Mouse (Mus musculus) heart, embryonic 13.5 days (tissue): ENCODE measurements around the gene Ugt1a6b. TPM values are rescaled to one million over a fixed set of nuclear protein-coding genes. Genes with fewer than 3 reads are reported as not detected.

Source experiments
- ATAC-seq: fragments of 200-750 bp; cut with Nextera tagmentation; 2 replicates; pipeline ENCODE4 v1.8.0; 2017; ENCODE audit warnings: moderate TSS enrichment; ENCODE audit not compliant: insufficient number of reproducible peaks, low FRiP score, low TSS enrichment; ENCODE audit errors: extremely low read depth
- H3K27ac ChIP-seq: fragments of 300-500 bp; sonication (generic); replicated peaks from 2 replicates; pipeline ENCODE4 v1.5.1; 2015; ENCODE audit warnings: moderate library complexity, mild to moderate bottlenecking, inconsistent platforms
- H3K27me3 ChIP-seq: fragments of 300-500 bp; sonication (generic); replicated peaks from 2 replicates; pipeline ENCODE4 v1.6.1; 2015; ENCODE audit warnings: mild to moderate bottlenecking, inconsistent platforms
- H3K36me3 ChIP-seq: fragments of 300-500 bp; sonication (generic); 2 replicates; pipeline ENCODE4 v1.6.1; 2015; ENCODE audit warnings: mild to moderate bottlenecking, inconsistent platforms
- H3K4me1 ChIP-seq: fragments of 300-500 bp; sonication (generic); 2 replicates; pipeline ENCODE4 v1.6.1; 2015; ENCODE audit warnings: inconsistent platforms
- H3K4me2 ChIP-seq: fragments of 300-500 bp; sonication (generic); 2 replicates; pipeline ENCODE4 v1.6.1; 2015; ENCODE audit warnings: inconsistent platforms, mild to moderate bottlenecking, moderate library complexity
- H3K4me3 ChIP-seq: fragments of 300-500 bp; sonication (generic); 2 replicates; pipeline ENCODE4 v1.5.1; 2015; ENCODE audit warnings: moderate library complexity, mild to moderate bottlenecking, inconsistent platforms
- H3K9ac ChIP-seq: fragments of 300-500 bp; sonication (generic); 2 replicates; pipeline ENCODE4 v1.6.1; 2015; ENCODE audit warnings: inconsistent platforms, mild to moderate bottlenecking, moderate library complexity
- H3K9me3 ChIP-seq: fragments of 300-500 bp; sonication (generic); 2 replicates; pipeline ENCODE4 v1.6.1; 2016; ENCODE audit warnings: inconsistent platforms
- WGBS: fragments of 180-500 bp; shearing (Covaris S2); methylation state at CpG from one replicate; pipeline ENCODE4 v1.1.7; 2015; ENCODE audit warnings: mixed read lengths; 5-methylcytosine and 5-hydroxymethylcytosine counted together
- polyA plus RNA-seq: library from polyadenylated mRNA; unstranded; fragments of >200 nt; fragmentation: Nextera tagmentation; extraction: Ambion mirVana; gene quantifications from 2 replicates; pipeline ENCODE4 v1.2.1, GENCODE M21; 2015

Ugt1a6b gene
- polyA plus RNA-seq, 1 experiment from 2014 or later, result not detected

DNA sequence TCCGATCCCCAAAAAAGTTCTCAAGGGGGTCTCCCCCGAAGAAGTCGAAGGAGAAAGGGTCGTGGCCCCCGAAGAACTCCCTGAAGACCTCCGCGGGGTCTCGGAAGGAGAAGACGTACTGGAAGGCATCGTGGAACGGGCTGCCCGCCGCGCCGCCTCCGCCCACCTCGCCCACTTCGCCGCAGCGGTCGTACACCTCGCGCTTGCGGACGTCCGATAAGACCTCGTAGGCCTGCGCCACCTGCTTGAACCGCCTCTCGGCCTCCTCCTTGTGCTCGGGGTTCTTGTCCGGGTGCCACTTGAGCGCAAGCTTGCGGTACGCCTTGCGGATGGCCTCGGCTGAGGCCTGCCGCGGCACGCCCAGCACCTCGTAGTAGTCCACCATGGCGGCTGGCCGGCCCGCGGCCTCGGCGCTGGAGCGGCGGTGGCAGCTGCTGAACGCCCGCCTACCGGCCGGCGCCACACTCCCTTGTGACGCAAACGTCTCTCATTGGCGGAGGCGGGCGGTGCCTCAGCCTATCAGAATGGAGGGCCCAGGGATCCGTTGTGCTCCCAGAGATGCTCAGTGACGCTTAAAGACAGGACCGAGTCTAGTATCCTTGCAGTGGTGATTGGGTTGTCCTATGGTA is 102.4 kb downstream of the Ugt1a6b start, which contains the start of gene Dnajb3:
Gene Dnajb3 (minus strand): TSS at position 489 of the 629 bp plus-strand sequence.
- Histone ChIP-seq H3K9ac (peak within 1 kb of the TSS; percentile 87), H3K36me3 (no peaks in the 10 kb centered on the region), H3K27ac (peak within 1 kb of the TSS; percentile 20), H3K4me1 (peaks cover 11% of the 10 kb centered on the region), H3K27me3 (no peaks in the 10 kb centered on the region; the same call in 1 of the 2 replicates), H3K4me3 (peak within 1 kb of the TSS; percentile 63), H3K4me2 (peak within 1 kb of the TSS; percentile 91), H3K9me3 (no peaks in the 10 kb centered on the region)
- peak; percentile 96 for ATAC-seq
- WGBS, result 3% methylated on average over 62 of the region's 62 CpGs

DNA sequence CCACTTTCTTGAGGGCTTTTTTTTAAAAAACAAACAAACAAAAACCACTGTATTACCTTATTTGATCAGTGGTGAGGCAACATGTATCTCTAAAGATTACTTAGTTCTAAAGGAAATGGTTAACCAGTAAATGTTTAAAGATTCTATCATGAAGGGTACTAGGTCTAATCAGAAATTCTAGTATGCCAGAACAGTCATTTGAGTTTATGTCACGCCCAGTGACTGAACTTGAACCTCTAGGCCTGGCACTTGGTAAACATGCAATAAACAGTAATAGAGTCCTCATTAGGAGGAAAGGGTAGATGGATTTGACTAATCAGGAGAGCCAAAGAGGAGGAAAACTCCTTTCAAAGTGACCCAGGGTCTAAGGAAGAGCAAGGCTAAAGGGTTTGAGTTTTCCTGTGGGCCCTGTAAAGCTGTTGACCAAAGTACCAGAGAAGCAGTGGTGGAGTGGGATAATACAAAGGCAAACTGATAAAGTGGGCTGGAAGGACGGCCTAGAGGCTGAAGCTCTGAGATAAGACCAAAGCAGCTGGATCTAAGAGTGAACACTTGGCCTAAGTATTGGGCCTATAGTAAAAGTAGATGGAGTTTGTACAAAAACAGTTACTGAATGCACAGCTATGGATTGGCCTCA is 103.9 kb downstream of the Ugt1a6b start:
- no peak overlapping the region for H3K4me2 ChIP-seq
- no peak overlapping the region for H3K4me3 ChIP-seq
- peaks cover 8% of the 10 kb centered on the region for H3K9me3 ChIP-seq
- ATAC-seq, result no peak
- H3K27me3 ChIP-seq, result no peaks in the 10 kb centered on the region; the same call in 1 of the 2 replicates
- no peaks in the 10 kb centered on the region for H3K36me3 ChIP-seq
- no peak overlapping the region for H3K9ac ChIP-seq
- 52% methylated on average over 2 of the region's 2 CpGs for WGBS
- H3K27ac ChIP-seq, result no peak overlapping the region; the same call in 1 of the 2 replicates
- peaks cover 11% of the 10 kb centered on the region for H3K4me1 ChIP-seq

DNA sequence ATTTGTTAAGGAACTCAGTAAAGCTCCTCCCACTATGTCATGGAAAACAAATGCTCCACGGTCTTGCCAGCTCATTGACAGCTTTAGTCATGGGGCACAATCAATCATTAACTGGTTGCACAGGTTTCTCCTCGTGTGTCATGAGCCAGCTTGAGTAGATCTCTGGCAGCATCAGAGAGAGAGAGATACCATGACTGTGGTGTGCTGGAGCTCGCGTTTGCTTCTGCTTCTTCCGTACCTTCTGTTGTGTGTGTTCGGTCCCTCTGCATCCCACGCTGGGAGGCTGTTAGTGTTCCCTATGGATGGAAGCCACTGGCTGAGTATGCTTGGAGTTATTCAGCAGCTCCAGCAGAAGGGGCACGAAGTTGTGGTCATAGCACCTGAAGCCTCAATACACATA is 108.8 kb downstream of the Ugt1a6b start, which contains the start of gene Ugt1a1:
Gene Ugt1a1 (plus strand): TSS at position 148 of the 400 bp plus-strand sequence.
- no peaks in the 10 kb centered on the region for H3K36me3 ChIP-seq
- H3K4me1 ChIP-seq, result no peaks in the 10 kb centered on the region
- no peak within 1 kb of the TSS for H3K27ac ChIP-seq
- no peak within 1 kb of the TSS for H3K4me2 ChIP-seq
- 59% methylated on average over 8 of the region's 8 CpGs for WGBS
- no peak within 1 kb of the TSS for H3K9ac ChIP-seq
- ATAC-seq, result no peak
- no peaks in the 10 kb centered on the region for H3K27me3 ChIP-seq
- H3K9me3 ChIP-seq, result peaks cover 48% of the 10 kb centered on the region
- H3K4me3 ChIP-seq, result no peak within 1 kb of the TSS

- Histone ChIP-seq H3K4me3 (no peak overlapping the region), H3K4me2 (no peak overlapping the region), H3K27ac (no peak overlapping the region), H3K4me1 (no peaks in the 10 kb centered on the region), H3K27me3 (no peaks in the 10 kb centered on the region), H3K9ac (no peak overlapping the region), H3K36me3 (no peaks in the 10 kb centered on the region), H3K9me3 (peaks cover 48% of the 10 kb centered on the region)
- 52% methylated on average over 8 of the region's 8 CpGs for WGBS
- peak; percentile 23; the same call in 1 of the 2 replicates for ATAC-seq
These were observed 109.4 kb downstream of the Ugt1a6b start for GRCm38 (mm10) chr1:88212341-88213045.

- H3K4me1 ChIP-seq, result no peaks in the 10 kb centered on the region
- no peaks in the 10 kb centered on the region for H3K27me3 ChIP-seq
- 66% methylated on average over 1 of the region's 1 CpGs for WGBS
- H3K9ac ChIP-seq, result no peak overlapping the region
- H3K36me3 ChIP-seq, result no peaks in the 10 kb centered on the region
- no peak for ATAC-seq
- H3K27ac ChIP-seq, result no peak overlapping the region
- no peak overlapping the region for H3K4me3 ChIP-seq
- no peak overlapping the region for H3K4me2 ChIP-seq
- H3K9me3 ChIP-seq, result peaks cover 48% of the 10 kb centered on the region
These were observed 110.0 kb downstream of the Ugt1a6b start for GRCm38 (mm10) chr1:88213061-88213460.

- 66% methylated on average over 2 of the region's 2 CpGs for WGBS
- peaks cover 48% of the 10 kb centered on the region for H3K9me3 ChIP-seq
These were observed 110.9 kb downstream of the Ugt1a6b start for GRCm38 (mm10) chr1:88213766-88214461.

GRCm38 (mm10) chr1:88214462-88214952 is 111.5 kb downstream of the Ugt1a6b start:
- Histone ChIP-seq H3K9ac (no peak overlapping the region), H3K36me3 (no peaks in the 10 kb centered on the region), H3K4me1 (no peaks in the 10 kb centered on the region), H3K4me2 (no peak overlapping the region), H3K27me3 (no peaks in the 10 kb centered on the region), H3K4me3 (no peak overlapping the region), H3K9me3 (peaks cover 48% of the 10 kb centered on the region), H3K27ac (no peak overlapping the region)
- WGBS, result 62% methylated on average over 2 of the region's 2 CpGs
- ATAC-seq, result no peak

More at GRCm38 (mm10) chr1:88213766-88214461, 110.9 kb downstream of the Ugt1a6b start:
- Histone ChIP-seq H3K4me3 (no peak overlapping the region), H3K36me3 (no peaks in the 10 kb centered on the region), H3K27ac (no peak overlapping the region), H3K9ac (no peak overlapping the region), H3K27me3 (no peaks in the 10 kb centered on the region), H3K4me2 (no peak overlapping the region), H3K4me1 (no peaks in the 10 kb centered on the region)
- ATAC-seq, result no peak

DNA sequence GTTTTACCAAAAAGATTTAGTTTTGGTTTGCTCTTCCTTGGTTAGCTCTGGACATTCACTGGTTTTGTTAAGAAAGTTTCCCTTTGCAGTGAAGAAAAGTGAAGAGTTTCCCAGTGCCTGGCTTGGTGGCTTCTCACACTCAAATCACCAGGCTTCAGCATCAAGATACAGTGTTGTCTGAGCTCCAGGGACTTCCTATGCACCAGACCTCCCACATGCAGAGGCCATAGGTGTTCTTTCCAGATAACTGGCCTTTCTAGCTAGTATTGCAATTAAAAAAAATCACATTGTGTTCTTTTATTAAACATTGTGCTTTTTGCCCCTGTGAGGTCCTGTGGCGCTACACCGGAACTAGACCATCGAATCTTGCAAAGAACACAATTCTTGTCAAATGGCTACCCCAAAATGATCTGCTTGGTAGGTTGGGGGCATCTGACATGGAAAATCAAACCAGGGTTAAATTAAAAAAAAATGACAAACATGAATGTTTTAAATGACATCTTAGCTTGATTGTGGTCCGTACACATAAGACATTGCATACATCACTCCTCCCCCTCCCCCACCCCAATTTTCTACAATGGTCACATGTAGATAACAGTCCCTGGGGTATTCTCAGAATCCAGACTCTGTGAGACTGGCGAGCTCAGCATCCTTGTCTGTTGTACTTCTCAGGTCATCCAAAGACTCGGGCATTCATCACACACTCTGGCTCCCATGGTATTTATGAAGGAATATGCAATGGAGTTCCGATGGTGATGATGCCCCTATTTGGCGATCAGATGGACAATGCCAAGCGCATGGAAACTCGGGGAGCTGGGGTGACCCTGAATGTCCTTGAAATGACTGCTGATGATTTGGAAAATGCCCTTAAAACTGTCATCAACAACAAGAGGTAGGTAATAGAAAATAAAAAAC is 112.7 kb downstream of the Ugt1a6b start:
- Histone ChIP-seq H3K27ac (no peak overlapping the region), H3K4me3 (no peak overlapping the region), H3K4me1 (no peaks in the 10 kb centered on the region), H3K36me3 (no peaks in the 10 kb centered on the region), H3K4me2 (no peak overlapping the region), H3K9ac (no peak overlapping the region), H3K27me3 (no peaks in the 10 kb centered on the region), H3K9me3 (peaks cover 48% of the 10 kb centered on the region)
- 62% methylated on average over 10 of the region's 10 CpGs for WGBS
- no peak for ATAC-seq

- Histone ChIP-seq H3K4me2 (no peak overlapping the region), H3K27ac (no peak overlapping the region), H3K9ac (no peak overlapping the region), H3K9me3 (peaks cover 44% of the 10 kb centered on the region), H3K4me1 (no peaks in the 10 kb centered on the region), H3K36me3 (no peaks in the 10 kb centered on the region), H3K27me3 (no peaks in the 10 kb centered on the region), H3K4me3 (no peak overlapping the region)
- ATAC-seq, result no peak
- 51% methylated on average over 2 of the region's 2 CpGs for WGBS
These were observed 113.5 kb downstream of the Ugt1a6b start for GRCm38 (mm10) chr1:88216551-88216950.

DNA sequence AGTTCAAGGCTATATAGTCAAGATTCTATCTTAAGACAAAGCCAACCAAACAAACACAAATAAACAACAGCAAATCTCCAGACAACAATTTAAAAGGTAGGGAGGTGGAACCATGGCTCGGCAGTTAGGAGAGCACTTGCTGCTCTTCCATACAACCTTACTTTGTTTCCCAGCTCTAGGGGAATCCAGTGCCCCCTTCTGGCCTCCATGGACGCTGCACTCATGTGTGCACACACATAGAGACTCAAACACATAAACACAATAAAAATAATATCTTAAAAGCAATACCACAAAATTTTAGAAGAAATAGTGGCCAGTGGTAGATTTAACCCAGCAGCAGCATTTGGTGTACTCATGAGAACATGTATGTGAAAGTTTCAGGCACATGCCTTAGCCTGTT is 114.1 kb downstream of the Ugt1a6b start:
- peaks cover 41% of the 10 kb centered on the region for H3K9me3 ChIP-seq
- no peak for ATAC-seq
- no peak overlapping the region for H3K4me3 ChIP-seq
- no peak overlapping the region for H3K9ac ChIP-seq
- H3K4me2 ChIP-seq, result no peak overlapping the region
- no peaks in the 10 kb centered on the region for H3K27me3 ChIP-seq
- H3K4me1 ChIP-seq, result no peaks in the 10 kb centered on the region
- no peaks in the 10 kb centered on the region for H3K36me3 ChIP-seq
- no peak overlapping the region for H3K27ac ChIP-seq
- whole genome bisulfite sequencing, result 55% methylated on average over 2 of the region's 2 CpGs
